Mouse (Mus musculus) CH12.LX (cell line): ENCODE data around the gene 4931429L15Rik.

ENCODE experiments used
- BHLHE40 ChIP-seq: IDR thresholded peaks from 2 replicates; pipeline ENCODE4 v1.6.1; 2011; ENCODE audit warnings: mild to moderate bottlenecking, low read depth, low read length, improper control_type of control experiment
- CHD1 ChIP-seq: IDR thresholded peaks from 2 replicates; pipeline ENCODE4 v1.6.1; 2012; ENCODE audit warnings: low read depth, low read length, improper control_type of control experiment, inconsistent platforms
- CHD2 ChIP-seq: IDR thresholded peaks from 2 replicates; pipeline ENCODE4 v1.6.1; 2011; ENCODE audit warnings: low read length, improper control_type of control experiment
- CTCF ChIP-seq, 2 experiments: IDR thresholded peaks in 1 of 2; conservative IDR thresholded peaks in 1 of 2; 2 replicates each; pipeline ENCODE4 v1.5.1; 2011 to 2012; ENCODE audit warnings: low read depth in 2 of 2, low read length in 2 of 2, improper control_type of control experiment in 1 of 2, inconsistent platforms in 1 of 2, mild to moderate bottlenecking in 1 of 2, moderate library complexity in 1 of 2
- E2F4 ChIP-seq: IDR thresholded peaks from 2 replicates; pipeline ENCODE4 v1.6.1; 2011; ENCODE audit warnings: low read depth, low read length, improper control_type of control experiment; ENCODE audit not compliant: insufficient replicate concordance
- ETS1 ChIP-seq: conservative IDR thresholded peaks from 2 replicates; pipeline ENCODE4 v1.6.1; 2012; ENCODE audit warnings: low read depth, mild to moderate bottlenecking, inconsistent platforms, low read length, improper control_type of control experiment, moderate library complexity
- KAT2A ChIP-seq: IDR thresholded peaks from 2 replicates; pipeline ENCODE4 v1.6.1; 2012; ENCODE audit warnings: low read length, improper control_type of control experiment, inconsistent platforms; ENCODE audit not compliant: insufficient replicate concordance
- POLR2A ChIP-seq: IDR thresholded peaks from 2 replicates; pipeline ENCODE4 v1.6.1; 2011; ENCODE audit warnings: low read depth, mild to moderate bottlenecking, improper control_type of control experiment, low read length
- TBP ChIP-seq: conservative IDR thresholded peaks from 2 replicates; pipeline ENCODE4 v1.6.1; 2011; ENCODE audit warnings: low read depth, low read length, improper control_type of control experiment
- ZC3H11A ChIP-seq: IDR thresholded peaks from 2 replicates; pipeline ENCODE4 v1.6.1; 2012; ENCODE audit warnings: low read depth, mild to moderate bottlenecking, inconsistent platforms, low read length, improper control_type of control experiment

DNA sequence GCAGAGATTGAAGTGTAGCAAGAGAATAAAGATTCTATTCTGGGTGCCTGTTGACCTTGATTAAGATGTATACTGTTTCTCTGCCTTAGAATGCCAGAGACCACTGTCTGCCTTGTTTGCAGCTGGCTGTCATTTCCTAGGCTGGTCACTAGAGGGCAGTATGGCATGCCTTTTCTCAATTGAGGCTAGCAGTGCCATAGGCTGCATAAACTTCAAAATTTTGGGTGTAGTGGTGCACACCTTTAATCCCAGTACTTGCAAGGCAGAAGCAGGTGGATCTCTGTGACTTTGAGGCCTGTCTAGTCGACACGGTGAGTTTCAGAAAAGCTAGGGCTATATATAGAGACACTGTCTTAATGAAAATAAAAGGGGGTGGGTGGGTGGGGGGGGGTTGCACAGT is 17.6 kb downstream of the 4931429L15Rik start:
- TF ChIP-seq CTCF (conservative IDR thresholded peaks at IDR 0.05 in 1 of 2, IDR thresholded peaks at IDR 0.05 in 1 of 2; ENCODE audit: low read depth in 2 of 2, low read length in 2 of 2) = peak; percentile 86 to 98
- TF ChIP-seq BHLHE40 = no peak
- no peak for TF ChIP-seq TBP
- no peak for TF ChIP-seq POLR2A
- no peak for TF ChIP-seq KAT2A
- no peak for TF ChIP-seq CHD1
- TF ChIP-seq ZC3H11A = no peak
- no peak for TF ChIP-seq E2F4
- no peak for TF ChIP-seq ETS1
- TF ChIP-seq CHD2 = no peak
